Mouse (Mus musculus): ENCODE data around the gene Slc22a3.
A peak's percentile ranks its signal among the peaks of the same experiment; 100 is the strongest.

The Slc22a3 gene

DNA sequence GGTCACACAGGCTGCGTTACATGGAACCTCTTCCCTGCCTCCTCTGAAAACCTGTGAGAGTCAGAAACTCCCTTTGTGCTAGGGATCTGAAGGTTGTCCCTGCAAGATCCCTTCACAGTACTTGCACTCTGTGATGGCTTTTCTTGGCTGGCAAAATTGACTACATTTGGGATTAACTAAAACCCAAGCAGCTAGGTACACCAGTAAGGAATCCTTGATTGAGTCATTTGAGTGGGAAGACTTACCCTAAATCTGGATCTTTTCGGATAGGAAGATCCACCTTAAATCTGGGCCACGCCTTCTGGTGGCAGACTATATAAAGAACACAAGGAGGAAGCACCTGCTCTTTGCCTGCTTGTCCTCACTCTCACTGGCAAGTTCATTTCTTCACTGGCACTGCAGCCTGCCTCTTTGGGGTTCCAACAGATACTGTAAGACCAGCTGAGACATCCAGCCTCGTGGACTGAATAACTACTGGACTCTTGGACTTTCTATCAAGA, 41.0 kb downstream of the Slc22a3 start:
- DNase-seq = no peak

DNA sequence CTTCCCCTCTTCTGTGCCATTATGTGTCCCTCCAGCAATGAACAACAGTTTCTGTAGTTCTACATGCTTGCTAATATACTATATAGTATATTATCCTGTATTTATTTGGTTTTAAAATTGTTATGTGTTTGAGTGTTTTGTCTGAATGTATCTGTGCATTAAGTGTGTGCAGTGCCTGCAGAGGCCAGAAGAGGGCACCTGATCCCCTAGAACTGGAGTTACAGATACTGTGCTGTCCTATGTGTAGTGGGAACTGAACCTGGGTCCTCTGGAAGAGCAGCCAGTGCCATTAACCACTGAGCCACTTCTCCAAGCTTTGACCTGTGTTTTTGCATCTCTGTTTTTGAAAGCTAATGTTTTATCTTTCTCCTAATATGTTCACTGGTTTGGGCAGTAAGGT, 46.3 kb downstream of the Slc22a3 start:
- DNase-seq = peak in 1 of 2 experiments; percentile 9

DNA sequence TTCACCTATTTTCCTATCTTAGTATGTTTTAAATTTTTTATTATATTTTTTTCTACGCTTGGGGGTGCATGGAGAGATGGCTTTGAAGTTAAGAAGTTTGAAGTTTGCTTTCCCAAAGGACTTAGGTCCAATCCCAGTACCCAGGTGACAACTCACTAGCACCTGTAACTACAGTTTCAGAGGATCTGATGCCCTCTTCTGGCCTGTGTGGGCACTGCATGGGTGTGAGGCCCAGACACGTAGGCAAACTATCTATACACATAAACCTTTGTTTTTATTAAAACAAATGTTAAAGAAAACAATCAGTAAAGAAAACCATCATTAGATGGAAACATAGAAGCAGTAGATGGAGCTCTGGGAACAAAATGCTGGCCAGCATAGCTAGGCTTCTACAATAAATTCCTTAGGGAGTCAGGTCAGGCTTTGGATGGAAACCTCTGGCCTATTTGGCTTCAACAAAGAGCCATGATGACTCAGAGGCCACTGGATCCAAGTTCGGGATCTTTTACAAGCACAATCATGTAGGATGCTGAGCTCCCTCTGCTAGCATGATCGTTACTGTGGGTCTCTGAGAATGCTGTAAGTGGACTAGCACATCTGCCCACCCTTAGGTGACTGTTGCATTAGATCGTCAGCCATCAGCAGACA, 52.2 kb downstream of the Slc22a3 start:
- peak; percentile 41 to 56 for DNase-seq

DNA sequence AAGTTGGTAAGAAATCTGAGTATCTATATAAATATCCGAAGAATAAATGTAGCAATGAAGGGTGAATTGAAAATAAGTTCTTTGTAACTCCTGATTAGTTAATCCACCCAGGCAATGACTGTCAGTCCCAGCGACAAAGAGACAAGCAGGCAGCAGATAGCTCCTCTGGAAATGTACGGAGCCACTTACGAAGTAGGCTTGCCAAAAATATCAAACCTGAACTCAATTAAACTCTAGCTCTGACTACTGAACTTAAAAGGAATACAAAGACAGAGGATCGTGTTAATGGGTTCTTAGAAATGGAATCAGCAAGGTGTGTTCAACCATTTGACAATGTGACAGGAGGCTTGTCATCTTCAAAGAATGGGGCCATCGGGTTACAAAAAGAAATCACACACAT, 53.8 kb downstream of the Slc22a3 start:
- no peak for DNase-seq

DNA sequence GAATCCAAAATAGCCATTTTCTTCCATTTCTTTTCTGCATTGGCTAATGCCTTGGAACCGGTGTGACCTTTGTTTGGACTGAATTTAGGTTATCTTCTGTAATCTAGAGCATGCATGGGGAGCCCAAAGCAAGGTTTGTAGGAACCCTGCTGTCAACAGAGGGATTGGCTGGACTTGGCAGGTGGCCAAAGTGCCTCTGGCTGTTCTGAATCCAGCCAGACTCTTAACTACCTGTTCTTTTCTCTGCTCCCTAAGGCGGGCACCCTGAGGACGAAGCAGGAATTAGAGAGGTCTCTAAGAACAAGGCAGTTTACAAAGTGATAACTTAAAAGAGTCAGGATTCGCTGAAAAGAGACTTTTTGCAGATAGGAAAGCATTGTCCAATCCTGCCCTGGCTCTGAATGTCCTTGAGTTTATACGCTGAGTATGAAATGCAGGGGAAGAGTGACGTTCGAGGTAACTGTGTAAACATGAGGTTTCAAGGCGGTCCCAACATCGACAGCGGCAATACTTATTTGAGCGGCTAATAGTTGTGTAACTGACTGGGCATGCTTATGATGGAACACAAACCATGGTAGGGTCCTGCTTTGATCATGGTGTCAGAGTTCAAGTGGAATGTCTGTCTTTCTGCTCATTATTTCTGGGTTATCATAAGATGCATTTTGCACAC, 54.5 kb downstream of the Slc22a3 start:
- peak; percentile 33 to 42 for DNase-seq

GRCm38 (mm10) chr17:12451234-12451633, 56.3 kb downstream of the Slc22a3 start:
- no peak for DNase-seq

DNA sequence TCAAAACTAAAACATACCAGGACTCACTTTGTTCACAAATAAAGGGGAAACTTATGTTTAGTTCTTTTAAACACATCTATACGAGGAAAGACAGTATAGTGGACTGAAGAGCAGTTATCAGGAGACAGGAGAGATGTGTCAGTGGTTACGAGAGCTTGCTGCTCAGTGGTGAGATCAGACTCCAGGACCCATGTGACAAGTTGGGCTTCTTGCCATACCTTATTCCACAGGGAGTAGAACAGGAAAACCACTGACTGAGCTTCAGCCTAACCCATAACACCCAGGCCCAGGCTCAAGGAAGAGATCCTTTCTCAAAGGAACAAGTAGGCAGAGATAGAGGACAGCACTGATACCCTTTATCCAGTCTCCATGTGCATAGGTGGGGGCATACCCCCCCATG, 62.9 kb downstream of the Slc22a3 start:
- DNase-seq = peak in 1 of 2 experiments; percentile 12

GRCm38 (mm10) chr17:12437771-12438170, 69.7 kb downstream of the Slc22a3 start:
- DNase-seq = no peak

DNA sequence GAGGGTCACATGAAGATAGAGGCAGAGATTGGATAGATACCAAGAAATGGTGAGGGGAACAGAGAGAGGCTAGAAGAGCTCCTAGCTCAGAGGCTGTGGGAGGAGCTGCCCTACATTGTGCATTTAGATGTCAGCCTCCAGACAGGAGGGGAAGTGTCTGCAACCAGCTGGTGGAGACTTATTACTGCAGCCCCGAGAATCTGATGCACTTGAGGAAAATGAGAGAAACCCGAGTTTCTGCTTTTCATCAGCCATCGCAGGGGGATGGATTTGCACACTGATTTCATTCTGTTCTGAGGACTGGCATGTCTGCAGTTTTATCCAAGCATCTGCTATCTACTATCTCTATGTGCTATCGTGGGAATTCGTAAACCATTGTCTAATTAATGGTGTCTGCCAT, 75.8 kb downstream of the Slc22a3 start:
- no peak for DNase-seq

DNA sequence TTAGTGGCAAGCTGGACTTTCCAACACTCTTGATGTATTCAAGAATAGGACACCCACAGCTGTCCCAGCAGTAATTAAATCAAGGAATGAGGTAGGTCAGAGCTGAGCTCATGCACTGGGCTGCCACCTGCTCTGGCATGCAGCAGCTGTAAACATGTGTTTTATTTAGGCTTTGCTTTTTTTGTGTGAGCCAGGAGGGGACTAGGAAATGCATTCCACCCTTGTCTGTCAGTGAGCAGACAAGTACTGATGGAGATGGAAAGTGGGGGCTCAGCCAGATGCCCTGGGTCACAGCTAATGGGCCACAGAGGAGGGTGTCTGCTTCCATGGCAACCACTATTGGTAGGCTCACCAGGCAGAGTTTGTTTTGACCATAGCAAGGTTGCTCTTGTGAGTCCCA, 79.1 kb downstream of the Slc22a3 start:
- DNase-seq = no peak

GRCm38 (mm10) chr17:12427156-12427555, 80.3 kb downstream of the Slc22a3 start:
- no peak for DNase-seq

DNA sequence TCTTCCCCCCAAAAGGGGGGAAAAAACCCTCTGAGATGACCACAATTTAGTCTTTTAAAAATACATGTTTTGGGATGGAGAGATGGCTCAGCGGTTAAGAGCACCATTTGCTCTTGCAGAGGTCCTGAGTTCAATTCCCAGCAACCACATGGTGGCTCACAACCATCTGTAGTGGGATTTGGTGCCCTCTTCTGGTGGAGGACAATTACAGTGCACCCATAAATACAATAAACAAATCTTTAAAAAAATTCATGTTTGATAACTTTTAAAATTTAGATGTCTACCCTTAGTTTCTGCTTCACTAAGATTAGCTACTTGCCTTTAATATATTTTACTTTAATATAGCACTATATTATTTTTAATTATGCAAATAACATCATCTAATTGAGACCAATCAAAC, 85.4 kb downstream of the Slc22a3 start:
- DNase-seq = no peak

GRCm38 (mm10) chr17:12420886-12421574, 86.5 kb downstream of the Slc22a3 start:
- peak; percentile 50 to 59 for DNase-seq

- no peak for DNase-seq
Observed at GRCm38 (mm10) chr17:12419491-12420079, 87.9 kb downstream of the Slc22a3 start.

- DNase-seq = peak; percentile 89 to 93
Observed at GRCm38 (mm10) chr17:12416250-12416895, 91.1 kb downstream of the Slc22a3 start.

GRCm38 (mm10) chr17:12415741-12416140, 91.8 kb downstream of the Slc22a3 start:
- no peak for DNase-seq

- DNase-seq = no peak
Observed at GRCm38 (mm10) chr17:12415031-12415735, 92.3 kb downstream of the Slc22a3 start.

DNA sequence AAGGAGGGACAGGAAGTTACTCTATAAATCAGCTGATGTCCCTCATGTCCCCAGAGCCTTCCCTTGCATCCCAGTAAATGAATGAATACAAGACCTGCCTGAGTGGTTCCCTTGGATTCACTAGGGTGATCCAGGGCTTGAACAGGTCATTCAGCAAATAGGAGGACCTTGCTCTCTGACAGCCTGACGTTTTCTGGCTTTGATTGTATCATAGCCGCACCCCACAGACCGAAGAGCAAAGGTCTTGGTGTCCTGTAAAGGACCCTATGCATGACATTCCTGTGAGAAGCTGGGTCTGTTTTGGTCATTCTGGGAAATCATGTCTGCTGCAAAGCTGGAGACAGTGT, 94.6 kb downstream of the Slc22a3 start:
- no peak for DNase-seq

DNA sequence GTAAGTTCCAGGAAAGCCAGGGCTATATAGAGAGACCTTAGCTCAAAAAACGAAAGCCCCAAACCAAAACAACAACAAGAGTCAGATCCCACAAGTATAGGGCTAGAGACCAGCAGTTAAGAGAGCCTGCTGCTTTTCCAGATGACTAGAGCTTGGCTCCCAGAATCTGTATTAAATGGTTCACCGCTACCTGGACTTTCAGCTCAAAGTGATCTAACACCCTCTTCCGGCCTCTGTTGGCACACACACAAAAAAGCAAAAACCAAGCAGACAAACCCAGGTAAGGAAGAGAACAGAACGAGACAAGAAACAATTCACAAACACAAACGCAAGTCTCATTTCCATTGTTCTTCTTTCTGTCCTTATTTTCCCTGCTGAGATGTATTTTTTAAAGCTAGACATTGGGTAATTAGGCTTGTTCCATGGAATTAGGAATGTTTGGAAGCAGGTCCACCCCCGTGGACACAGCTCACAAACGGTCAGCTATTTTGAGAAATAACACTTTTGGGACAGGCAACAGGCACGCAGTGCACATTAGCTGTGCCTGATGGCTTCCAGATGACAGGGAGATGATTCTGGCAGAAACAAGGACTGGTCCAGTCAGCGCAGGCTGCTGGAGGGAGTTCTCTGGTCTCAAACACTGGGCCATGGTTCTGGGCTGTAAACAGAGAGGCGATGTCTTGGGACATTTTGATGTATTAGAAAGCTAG, 95.2 kb downstream of the Slc22a3 start:
- DNase-seq = no peak

GRCm38 (mm10) chr17:12409346-12409944, 98.1 kb downstream of the Slc22a3 start:
- DNase-seq = peak; percentile 24 to 35

DNA sequence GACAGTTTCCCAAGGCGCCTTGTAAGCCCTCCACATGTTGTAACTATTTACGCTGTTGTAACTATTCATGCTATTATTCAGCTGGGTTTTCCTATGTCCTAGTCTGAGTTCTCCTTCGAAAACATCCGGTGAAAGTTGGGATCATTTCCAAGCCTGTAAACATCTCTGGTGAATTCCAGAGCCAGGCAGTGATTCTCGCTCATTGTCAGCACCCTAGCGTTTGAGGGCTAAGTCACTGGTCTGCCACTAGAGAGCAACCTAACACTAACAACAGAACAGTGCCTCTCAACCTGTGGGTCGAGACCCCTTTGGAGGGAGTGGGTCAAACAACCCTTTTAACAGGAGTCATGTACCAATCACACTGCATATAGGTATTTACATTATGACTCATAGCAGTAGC, 104.1 kb downstream of the Slc22a3 start:
- no peak for DNase-seq

Data from cerebellum, postnatal 10 days (tissue).